Mouse (Mus musculus) megakaryocyte, embryonic 14.5 days (primary cell): Measurements from ENCODE around the gene Nfkbib. TPM values are rescaled to one million over a fixed set of nuclear protein-coding genes. Genes with fewer than 3 reads are reported as not detected.

Source experiments
- H3K27me3 ChIP-seq: replicated peaks from 2 replicates; pipeline ENCODE3; 2012; ENCODE audit warnings: inconsistent platforms
- H3K36me3 ChIP-seq: replicated peaks from 2 replicates; pipeline ENCODE3; 2012; ENCODE audit warnings: low read length, inconsistent platforms, mixed read lengths
- H3K4me1 ChIP-seq: 2 replicates; pipeline ENCODE4 v1.6.1; 2012; ENCODE audit warnings: inconsistent platforms
- H3K4me3 ChIP-seq: replicated peaks from 2 replicates; pipeline ENCODE3; 2012; ENCODE audit warnings: moderate library complexity, mild to moderate bottlenecking, inconsistent platforms
- H3K9me3 ChIP-seq: 2 replicates; pipeline ENCODE4 v1.6.1; 2012; ENCODE audit warnings: inconsistent platforms
- FLI1 ChIP-seq: IDR thresholded peaks from 2 replicates; pipeline ENCODE4 v1.6.1; 2012; ENCODE audit warnings: low read length, inconsistent platforms, mixed read lengths
- GATA1 ChIP-seq: IDR thresholded peaks from 3 replicates; pipeline ENCODE4 v1.6.1; 2012; ENCODE audit warnings: mixed read lengths, low read length, inconsistent platforms, borderline replicate concordance
- polyA plus RNA-seq: library from polyadenylated mRNA; stranded (reverse); fragments of >175 nt; gene quantifications from 2 replicates; pipeline ENCODE4 v1.2.3, GENCODE M21; 2012; ENCODE audit warnings: low replicate concordance; ENCODE audit not compliant: insufficient read depth

Gene Nfkbib
- polyA plus RNA-seq, 1 experiment = 239 TPM

GRCm38 (mm10) chr7:28714667-28715066, 52.6 kb downstream of the Nfkbib start:
- Histone ChIP-seq H3K9me3 (peaks cover 4% of the 10 kb centered on the region), H3K4me3 (no peak overlapping the region), H3K36me3 (no peaks in the 10 kb centered on the region), H3K4me1 (peaks cover 7% of the 10 kb centered on the region; the same call in 1 of the 2 replicates), H3K27me3 (peaks cover 40% of the 10 kb centered on the region)
- TF ChIP-seq FLI1 (no peak), GATA1 (no peak)

DNA sequence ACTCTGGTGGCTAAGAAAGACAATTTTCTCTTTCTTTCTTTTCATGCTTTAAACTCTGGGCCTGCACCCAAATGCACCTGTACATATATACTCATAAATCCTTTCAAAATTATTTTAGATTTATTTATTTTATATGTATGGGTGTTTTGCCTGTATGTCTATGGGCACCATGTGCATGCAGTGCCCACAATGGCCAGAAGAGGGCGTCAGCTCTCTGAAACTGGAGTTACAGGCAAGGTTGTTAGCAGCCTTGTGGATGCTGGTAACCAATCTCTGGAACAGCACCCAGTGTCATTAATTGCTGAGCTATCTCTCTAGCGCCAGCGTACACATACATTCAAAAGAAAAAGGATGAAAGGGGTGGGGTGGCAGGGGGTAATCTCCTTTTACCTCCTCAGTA, 56.4 kb downstream of the Nfkbib start:
- Histone ChIP-seq H3K9me3 (peaks cover 19% of the 10 kb centered on the region), H3K4me1 (no peaks in the 10 kb centered on the region), H3K4me3 (no peak overlapping the region), H3K36me3 (no peaks in the 10 kb centered on the region), H3K27me3 (peaks cover 20% of the 10 kb centered on the region)
- TF ChIP-seq FLI1 (no peak), GATA1 (no peak)

- H3K9me3 ChIP-seq = peaks cover 15% of the 10 kb centered on the region
- H3K36me3 ChIP-seq = no peaks in the 10 kb centered on the region
- no peak overlapping the region for H3K4me3 ChIP-seq
- H3K4me1 ChIP-seq = no peaks in the 10 kb centered on the region
- no peak for TF ChIP-seq FLI1
- no peak for TF ChIP-seq GATA1
- peaks cover 6% of the 10 kb centered on the region for H3K27me3 ChIP-seq
Observed at GRCm38 (mm10) chr7:28709454-28709853, 57.9 kb downstream of the Nfkbib start.

Other genes starting within 250 kb of the Nfkbib start
- not detected in 2 replicates for gene Ifnl3, start 244.7 kb downstream of the Nfkbib start, polyA plus RNA-seq
- gene Sycn, start 226.6 kb downstream of the Nfkbib start, polyA plus RNA-seq = not detected in 2 replicates
- gene Nccrp1, start 220.3 kb downstream of the Nfkbib start, polyA plus RNA-seq = 0.28 TPM in 1 of 2 replicates, not detected in the other
- gene Samd4b, start 169.4 kb downstream of the Nfkbib start, polyA plus RNA-seq = 125 and 217 TPM in 2 replicates
- 17.3 and 20.8 TPM in 2 replicates for gene Pak4, start 169.3 kb downstream of the Nfkbib start, polyA plus RNA-seq
- gene Acp7, start 136.2 kb downstream of the Nfkbib start, polyA plus RNA-seq = not detected in 2 replicates
- gene Fbxo27, start 74.7 kb downstream of the Nfkbib start, polyA plus RNA-seq = not detected in 2 replicates
- not detected in 2 replicates for gene Fbxo17, start 50.7 kb downstream of the Nfkbib start, polyA plus RNA-seq
- gene Mrps12, start 25.7 kb downstream of the Nfkbib start, polyA plus RNA-seq = 283 and 464 TPM in 2 replicates
- gene Sars2, start 25.5 kb downstream of the Nfkbib start, polyA plus RNA-seq = 16.1 and 18.5 TPM in 2 replicates
- gene Ccer2, start 11.3 kb downstream of the Nfkbib start, polyA plus RNA-seq = not detected in 2 replicates
- 230 and 254 TPM in 2 replicates for gene Sirt2, start 777 bp downstream of the Nfkbib start, polyA plus RNA-seq
- gene Rinl, start 21.5 kb upstream of the Nfkbib start, polyA plus RNA-seq = 30.8 and 66.7 TPM in 2 replicates
- gene Hnrnpl, start 41.0 kb upstream of the Nfkbib start, polyA plus RNA-seq = 226 and 241 TPM in 2 replicates
- gene Ech1, start 57.7 kb upstream of the Nfkbib start, polyA plus RNA-seq = 12.0 and 64.8 TPM in 2 replicates
- 1.3 TPM in 1 of 2 replicates, not detected in the other for gene Lgals4, start 66.3 kb upstream of the Nfkbib start, polyA plus RNA-seq
- gene Lgals7, start 96.3 kb upstream of the Nfkbib start, polyA plus RNA-seq = not detected in 2 replicates
- gene Capn12, start 113.9 kb upstream of the Nfkbib start, polyA plus RNA-seq = 0.08 TPM in 1 of 2 replicates, not detected in the other
- gene Actn4, start 194.8 kb upstream of the Nfkbib start, polyA plus RNA-seq = 517 and 590 TPM in 2 replicates
- 143 and 185 TPM in 2 replicates for gene Eif3k, start 214.4 kb upstream of the Nfkbib start, polyA plus RNA-seq
- gene Map4k1, start 214.5 kb upstream of the Nfkbib start, polyA plus RNA-seq = 270 and 353 TPM in 2 replicates